Mouse (Mus musculus) left cerebral cortex, adult 8-10 months (tissue): ENCODE results near the gene Tpi1. TPM values are rescaled to one million over a fixed set of nuclear protein-coding genes. Genes with fewer than 3 reads are reported as not detected.
"Not testable (repeated sequence)": the region's sequence is repeated elsewhere in the genome, so short reads cannot be mapped to it uniquely, and the experiment has no call there.

ENCODE experiments used
- DNase-seq, 2 experiments: peaks; one replicate each; pipeline ENCODE4 v3.0.0; 2022; ENCODE audit warnings: low spot score in 2 of 2
- total RNA-seq, 4 experiments: library from RNA; stranded (reverse); gene quantifications; 2 replicates each; pipeline ENCODE4 v1.2.4; 2022

The Tpi1 gene
- total RNA-seq, 4 experiments from 2014 or later: 794 to 847 (median 813) TPM

DNA sequence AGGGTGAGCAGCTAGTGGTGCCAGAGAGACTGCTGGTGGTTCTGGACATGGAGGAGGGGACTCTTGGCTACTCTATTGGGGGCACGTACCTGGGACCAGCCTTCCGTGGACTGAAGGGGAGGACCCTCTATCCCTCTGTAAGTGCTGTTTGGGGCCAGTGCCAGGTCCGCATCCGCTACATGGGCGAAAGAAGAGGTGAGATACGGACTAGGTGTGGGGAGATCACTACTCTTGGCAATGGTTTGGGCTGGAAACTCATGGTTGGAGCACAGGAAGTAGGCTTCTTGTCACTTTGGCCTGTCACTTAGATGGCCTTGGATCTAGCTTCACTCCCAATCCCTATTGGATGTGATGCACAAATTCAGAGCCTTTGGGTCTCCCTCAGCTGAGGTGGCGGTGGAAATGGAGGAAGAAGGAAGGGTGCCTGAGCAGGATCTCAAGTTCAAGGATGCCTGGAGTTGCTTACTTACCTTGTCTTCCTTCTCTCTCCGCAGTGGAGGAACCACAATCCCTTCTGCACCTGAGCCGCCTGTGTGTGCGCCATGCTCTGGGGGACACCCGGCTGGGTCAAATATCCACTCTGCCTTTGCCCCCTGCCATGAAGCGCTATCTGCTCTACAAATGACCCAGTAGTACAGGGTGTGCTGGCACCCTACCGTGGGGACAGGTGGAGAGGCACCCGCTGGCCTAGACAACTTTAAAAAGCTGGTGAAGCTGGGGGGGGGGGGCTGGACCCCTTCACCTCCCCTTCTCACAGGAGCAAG is 4.1 kb downstream of the Tpi1 start:
- no peak for DNase-seq

DNA sequence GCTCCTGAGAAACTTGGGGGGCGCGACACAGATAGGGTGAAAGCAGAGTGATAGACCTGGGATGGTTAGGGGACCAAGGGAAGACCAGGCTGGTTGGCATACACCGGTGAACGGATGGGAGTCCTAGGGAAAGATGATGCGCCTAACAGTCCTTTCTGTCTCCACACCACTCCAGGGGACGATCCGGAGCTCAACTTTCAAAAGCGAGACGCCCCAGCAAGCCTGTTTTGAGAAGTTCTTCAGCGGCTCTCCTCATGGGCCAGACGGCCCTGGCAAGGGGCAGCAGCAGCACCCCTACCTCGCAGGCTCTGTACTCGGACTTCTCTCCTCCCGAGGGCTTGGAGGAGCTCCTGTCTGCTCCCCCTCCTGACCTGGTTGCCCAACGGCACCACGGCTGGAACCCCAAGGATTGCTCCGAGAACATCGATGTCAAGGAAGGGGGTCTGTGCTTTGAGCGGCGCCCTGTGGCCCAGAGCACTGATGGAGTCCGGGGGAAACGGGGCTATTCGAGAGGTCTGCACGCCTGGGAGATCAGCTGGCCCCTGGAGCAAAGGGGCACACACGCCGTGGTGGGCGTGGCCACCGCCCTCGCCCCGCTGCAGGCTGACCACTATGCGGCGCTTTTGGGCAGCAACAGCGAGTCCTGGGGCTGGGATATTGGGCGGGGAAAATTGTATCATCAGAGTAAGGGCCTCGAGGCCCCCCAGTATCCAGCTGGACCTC is 4.9 kb downstream of the Tpi1 start:
- peak; percentile 48 to 61 for DNase-seq

DNA sequence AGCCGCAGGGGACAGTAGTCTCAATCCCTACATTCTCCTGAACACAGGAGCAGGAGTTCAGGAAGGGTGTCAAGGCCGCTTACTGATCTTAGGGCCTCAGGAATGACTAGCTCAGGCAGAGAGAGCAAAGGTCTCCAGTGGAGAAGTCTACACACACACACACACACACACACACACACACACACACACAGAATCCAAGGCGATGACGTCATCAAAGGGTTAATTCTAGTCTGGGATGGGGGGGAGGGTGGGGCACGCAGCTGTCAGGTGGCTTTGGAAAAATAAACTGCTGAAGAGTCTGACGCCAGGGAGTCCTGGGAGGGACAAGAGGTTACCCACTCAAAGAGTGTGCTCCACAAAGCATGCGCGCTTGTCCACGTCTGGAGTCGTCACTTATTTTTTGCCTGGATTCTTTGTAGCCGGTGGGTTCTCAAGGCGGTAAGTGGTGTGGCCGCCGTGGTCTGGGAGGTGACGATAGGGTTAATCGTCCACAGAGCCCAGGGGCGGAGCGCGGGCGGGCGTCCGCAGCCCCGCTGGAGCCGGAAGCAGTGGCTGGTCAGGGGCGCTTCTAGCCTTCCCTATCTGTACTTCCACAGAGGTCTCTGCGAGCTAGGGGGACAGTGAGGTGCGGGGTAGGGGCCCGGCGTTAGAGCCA is 5.6 kb downstream of the Tpi1 start, which contains the start of gene Spsb2:
Gene Spsb2, plus strand, starts transcription at position 304 of the 655 bp plus-strand sequence.
- no peak for DNase-seq

DNA sequence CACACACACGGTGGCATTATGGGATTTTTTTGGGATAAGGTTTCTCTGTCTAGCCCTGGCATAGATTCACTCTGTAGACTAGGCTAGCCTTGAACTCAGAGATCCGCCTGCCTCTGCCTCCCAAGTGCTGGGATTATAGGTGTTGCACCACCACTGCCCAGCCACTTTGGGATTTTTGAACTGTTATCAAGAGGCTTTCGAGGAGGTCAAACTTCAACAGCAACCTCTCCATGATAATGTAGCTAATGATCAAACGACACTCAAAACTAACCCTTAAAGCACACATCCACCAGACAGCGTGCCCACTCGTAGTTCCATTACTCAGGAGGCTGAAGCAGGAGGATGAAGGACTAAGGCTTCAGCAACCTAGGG is 6.1 kb downstream of the Tpi1 start:
- no peak for DNase-seq

DNA sequence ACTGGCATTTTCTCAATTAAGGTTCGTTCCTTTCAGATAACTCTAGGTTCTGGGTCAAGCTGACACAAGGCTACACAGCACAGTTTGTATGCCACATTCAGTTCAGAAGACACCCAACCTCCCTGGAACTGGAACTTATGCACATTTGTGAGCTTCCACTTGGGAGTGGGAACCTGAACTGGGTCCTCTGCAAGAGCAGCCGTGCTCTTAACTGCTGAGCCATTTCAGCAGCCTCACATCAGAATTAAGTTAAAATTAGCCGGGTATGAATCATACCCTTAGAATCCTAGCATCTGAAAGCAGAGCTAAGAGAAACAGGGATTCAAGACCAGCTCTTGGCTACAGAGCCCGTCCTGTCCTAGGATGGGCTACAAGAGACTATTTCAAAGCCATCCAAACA is 6.7 kb downstream of the Tpi1 start:
- DNase-seq: peak in 1 of 2 experiments; percentile 42

DNA sequence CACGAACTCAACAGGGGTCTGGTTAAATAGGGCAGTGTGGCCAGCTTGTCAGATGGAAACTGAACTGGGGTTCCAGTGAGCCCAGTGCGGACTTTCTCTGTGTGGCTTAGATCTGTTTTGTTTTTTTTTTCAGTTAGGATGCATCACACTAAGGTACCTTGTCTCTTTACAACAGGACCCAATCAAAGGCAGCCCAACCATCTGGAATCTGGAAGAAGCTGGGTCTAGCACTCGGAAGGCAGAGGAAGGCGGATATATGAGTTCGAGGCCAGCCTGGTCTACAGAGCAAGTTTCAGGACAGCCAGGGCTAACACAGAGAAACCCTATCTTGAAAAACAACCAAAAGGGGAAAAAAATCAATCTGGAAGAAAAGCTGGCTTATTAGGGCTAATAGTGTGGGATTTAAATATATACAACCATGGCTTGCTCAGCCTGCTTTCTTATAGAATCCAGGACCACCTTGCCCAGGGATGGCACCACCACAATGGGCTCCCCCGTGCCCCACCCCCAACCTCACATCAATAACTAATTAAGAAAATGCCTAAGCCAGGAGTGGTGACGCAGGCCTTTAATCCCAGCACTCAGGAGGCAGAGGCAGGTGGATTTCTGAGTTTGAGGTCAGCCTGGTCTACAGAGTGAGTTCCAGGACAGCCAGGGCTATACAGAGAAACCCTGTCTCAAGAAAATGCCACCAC is 7.5 kb downstream of the Tpi1 start:
- no peak for DNase-seq

DNA sequence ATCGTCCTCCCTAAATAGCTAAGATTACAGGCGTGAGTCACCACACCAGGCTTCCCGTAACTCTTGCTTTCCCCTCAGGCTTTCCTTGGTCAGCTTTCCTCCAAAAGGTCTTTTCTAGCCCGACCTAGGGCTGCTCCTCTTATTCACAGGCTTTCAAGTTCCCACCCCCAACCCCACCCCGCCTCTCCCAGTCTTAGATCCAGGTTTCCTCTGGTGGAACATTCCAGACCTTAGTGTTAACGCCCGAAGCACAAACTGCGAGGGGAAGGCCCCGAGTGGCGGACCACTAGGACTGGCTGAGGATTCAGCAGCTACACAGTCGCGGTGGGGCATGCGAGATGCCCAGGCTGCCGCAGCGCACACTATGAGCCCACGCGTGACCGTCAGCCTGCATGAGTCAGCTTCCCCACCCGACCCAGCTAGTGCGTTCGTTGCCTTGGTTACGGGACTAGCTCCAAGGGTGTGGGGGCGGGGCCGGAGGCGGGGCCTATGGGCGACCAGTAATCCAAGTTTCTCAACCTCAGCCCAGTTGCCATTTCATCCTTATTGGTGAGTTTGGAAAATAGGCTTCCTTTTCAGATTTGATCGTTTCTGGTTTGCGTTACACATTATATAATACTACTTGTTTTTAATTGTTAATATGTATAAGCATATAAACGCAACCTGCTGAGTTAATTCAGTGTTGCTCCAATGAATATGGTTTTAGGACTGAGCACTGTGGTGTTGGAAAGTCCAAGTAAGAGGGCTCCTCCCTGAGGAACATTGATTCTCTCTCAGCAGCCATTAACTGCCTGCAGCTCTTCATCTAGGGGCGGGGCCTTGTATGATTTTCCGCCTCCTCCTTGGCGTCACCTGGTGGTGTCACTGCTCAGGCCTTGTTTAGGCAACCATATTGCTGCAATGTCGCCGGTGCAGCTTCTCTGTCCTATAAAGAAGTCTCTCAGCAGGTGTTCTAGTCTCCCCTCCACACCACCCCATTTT is 8.5 kb downstream of the Tpi1 start:
- peak; percentile 92 to 97 for DNase-seq

DNA sequence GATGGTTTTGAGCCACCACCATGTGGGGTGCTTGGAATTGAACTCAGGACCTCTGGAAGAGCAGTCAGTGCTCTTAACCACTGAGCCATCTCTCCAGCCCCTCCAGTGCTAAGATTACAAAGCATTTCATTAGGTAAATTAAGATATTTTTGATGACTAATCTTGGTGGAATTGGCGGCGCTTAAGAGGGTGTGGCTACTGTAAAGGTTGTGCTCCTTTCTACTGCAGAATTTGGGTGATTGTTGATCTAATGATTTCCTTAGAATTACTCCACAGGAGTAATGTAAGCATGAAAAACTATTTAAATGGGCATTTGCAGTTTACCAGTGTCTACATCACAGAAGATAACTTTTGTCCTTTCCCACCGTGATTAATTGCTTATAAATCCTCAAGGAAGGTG is 9.8 kb downstream of the Tpi1 start:
- no peak for DNase-seq

DNA sequence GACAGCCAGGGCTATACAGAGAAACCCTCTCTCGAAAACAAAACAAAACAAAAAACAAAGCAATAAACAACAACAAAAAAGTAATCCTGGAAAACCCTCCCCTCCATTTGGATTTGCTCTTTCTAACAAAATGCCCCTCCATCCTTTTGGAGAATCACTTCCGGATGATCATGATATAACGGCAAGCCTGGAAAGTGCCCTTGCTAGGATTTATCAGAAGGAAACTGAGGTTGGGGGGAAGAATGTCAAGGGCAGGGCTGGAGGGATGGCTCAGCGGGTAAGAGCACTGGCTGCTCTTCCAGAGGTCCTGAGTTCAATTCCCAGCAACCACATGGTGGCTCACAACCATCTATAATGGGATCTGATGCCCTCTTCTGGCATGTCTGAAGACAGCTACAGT is 10.4 kb downstream of the Tpi1 start:
- not testable (repeated sequence) for DNase-seq

DNA sequence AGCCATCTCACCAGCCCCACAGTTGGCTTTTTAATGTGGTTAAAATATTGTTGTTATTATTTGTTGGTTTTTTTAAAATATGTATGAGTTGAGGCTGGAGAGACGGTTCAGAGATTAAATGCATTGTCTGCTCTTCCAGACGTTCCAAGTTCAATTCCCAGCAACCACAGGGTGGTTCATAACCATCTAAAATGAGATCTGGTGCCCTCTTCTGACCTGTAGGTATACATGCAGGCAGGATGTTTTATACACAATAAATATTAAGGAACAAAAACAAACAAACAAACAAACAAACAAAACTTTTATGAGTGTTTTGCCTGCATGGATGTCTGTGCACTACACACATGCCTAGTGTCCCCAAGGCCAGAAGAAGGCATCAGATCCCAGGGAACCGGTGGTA is 11.0 kb downstream of the Tpi1 start:
- DNase-seq: no peak

DNA sequence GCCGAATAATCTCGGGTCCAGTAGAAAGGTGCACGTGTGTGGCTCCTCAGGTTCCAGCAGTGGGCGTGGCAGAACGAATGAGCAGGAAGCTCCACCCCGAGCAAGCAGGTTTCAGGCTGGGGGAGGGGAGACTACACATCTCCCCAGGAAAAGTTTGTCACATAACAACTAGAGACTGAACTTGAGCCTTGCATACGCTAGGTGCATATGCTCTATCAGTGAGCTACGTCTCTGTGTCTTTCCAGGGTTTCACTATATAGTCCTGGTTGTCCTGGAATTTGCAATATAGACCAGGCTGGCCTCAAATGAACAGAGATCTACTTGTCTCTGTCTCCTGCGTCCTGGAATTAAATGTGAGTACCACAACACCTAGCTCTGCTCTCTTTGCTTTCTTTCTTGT is 11.7 kb downstream of the Tpi1 start:
- not testable (repeated sequence) for DNase-seq

DNA sequence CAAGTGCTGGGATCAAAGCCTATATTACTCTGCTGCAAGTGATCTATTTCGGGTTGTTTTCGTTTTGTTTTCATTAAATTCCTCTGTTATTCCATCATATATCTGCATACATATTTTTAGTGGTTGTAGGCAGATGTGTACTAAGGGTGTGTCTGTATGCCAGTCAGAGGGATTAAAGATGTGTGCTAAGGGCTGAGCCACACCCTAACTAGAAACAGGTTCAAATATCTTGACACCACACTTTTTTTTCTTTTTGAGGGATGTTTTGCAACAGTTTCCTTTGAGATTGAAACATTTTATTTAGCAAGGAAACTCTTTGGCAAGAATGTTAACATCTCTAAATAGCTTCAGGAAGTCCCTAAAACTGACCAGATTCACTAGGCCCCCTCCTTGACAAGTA is 17.9 kb downstream of the Tpi1 start:
- DNase-seq: no peak

DNA sequence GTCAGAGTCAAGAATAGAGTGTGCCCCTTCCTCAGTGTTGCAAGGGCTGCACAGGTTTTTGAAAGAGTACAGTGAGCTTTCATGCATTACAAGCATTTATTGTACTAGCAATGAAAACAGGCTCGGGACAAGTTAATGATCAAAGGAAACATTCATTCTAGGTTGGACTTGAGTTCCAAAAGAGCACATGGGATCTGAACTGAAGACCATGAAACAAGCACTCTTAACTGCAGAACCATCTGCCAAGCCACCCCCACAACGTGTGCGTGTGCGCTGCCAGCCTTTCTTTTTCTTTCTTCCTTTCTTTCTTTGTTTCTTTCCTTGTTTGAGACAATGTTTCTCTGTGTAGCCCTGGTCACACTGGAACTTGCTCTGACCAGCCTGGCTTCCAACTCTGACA is 18.3 kb downstream of the Tpi1 start:
- no peak for DNase-seq

DNA sequence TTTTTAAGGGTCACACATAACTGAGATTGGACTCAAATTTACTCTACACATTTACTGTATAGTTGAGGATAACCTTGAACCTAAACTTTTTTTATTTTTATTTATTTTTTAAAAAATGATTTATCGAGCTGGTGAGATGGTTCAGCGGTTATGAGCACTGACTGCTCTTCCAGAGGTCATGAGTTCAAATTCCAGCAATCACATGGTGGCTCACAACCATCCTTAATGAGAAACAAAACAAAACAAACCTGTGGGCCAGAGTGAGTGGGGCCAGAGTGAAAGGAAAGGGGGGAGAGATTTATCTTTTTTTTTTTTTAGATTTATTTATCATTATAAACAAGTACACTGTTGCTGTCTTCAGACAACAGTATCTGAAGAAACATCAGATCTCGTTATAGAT is 22.2 kb downstream of the Tpi1 start:
- no peak for DNase-seq

DNA sequence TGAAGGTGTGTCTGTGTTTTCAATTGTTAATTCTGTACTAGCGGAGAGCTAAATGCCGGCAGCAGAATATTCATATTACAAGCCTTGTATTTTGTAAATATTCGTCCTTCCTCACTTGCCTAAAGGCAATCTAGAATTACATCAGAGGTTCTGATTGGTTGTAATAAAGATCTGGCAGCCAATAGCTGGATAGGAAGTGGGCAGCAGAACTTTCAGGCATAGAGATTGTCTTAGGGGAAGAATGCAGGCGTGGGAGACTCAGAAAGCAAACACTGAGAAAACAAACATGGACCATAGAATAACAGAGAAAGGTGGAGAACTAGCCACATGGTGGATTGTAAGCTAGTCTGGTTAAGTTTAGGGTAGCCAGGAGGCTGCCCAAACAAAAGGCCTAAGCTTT is 24.0 kb downstream of the Tpi1 start:
- DNase-seq: no peak

DNA sequence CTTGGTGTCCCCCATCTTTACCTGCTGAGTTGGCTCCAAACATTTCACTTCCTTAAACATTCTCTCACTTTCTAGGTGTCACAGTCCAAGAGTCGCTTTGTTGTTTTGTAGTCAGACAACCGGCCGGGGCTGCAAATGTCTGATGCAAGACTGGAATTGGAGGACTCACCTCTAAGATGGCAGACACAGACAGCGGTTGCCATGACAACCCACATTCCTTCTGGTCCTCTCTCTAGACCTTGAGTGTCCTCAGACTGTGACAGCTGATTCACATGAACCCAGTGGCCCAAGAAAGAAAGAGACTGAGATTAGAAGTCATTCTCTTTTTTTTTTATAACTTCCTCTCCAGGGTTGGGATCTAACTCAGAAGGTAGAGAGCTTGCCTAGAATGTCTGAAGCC is 24.6 kb downstream of the Tpi1 start:
- no peak for DNase-seq

DNA sequence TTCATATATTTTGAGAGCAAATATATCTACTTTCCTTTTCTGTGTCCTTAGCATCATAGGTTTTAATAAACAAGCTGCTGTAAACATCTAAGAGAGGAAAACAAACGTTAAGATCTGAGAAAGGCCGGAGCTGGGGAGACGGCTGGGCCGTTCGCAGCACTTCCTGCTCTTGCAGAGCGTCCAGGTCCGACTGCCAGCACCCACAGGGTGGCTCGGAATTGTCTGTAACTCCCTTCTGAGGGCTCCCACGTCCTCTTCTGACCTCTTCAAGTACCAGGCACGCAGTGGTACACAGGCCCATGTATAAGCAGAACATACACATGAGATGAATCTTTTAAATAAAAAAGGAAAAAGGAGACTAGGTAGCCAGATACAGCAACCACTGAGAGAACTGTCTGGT is 26.4 kb downstream of the Tpi1 start:
- no peak for DNase-seq

DNA sequence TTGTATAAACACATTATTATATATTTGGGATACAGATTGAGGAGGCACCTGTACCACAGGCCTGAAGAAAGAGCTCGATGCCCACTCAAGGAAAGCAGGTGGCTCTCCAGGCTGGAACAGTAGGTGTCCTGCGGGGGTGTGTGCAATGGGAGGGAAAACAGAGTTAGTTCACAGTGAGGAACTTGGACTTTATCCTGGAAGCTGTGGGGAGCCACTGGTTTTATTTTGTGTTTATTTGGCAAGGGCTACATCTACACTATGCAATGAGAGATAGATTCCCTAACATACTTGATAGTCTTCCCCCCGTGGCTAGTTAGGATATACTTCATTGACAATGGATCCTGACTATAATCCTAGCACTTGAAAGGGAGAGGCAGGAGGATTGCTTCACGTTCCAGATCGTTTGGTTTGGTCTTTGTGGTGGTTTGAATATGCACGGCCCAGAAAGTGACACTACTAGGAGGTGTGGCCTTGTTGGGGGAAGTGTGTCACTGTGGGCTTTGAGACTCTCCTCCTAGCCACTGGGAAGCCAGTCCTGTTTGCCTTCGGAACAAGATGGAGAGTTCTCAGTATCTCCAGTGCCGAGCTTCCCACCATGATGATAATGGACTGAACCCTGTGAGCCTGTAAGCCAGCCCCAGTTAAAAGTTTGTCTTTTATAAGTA is 27.2 kb downstream of the Tpi1 start:
- DNase-seq: no peak

DNA sequence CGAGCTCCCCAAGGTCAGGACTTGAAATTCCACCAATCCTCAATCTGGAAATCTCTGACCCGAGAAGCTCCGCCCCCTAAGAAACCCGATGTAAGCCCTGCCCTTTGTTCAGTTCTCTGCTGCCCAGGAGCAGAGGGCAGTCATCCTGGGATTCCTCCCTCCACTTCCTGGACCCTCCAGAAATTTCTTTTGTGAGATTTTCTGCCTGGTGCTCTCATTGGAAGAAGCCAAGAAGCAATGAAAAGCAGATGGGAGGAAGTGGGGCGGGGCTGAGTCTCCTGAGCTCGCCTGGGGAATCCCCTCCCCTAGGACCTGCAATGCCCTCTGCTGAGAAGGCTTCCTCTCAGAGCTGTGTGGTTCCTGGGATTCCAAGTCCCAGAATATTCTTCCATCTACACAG is 31.7 kb downstream of the Tpi1 start:
- DNase-seq: no peak

DNA sequence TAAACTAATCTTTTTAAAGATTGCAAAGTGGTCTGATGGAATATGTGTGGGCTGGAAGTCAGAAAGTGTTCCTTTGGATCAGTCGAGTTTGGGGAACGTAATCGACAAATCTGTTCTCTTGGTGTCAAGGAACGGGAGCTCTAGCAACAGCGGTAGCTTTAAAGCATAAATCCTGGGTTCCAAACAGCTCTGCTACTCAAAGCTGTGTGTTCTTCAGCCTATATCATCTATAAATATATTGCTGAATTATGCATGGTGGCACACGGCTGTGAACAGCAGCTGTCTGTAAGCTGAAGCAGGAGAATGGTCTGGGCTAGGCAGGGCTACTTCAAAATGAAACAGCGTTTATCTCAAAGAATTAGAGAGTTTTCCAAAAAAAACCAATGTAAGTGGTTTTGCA is 33.2 kb downstream of the Tpi1 start:
- no peak for DNase-seq
